Mouse (Mus musculus): ENCODE results near the gene Cdan1. TPM values are rescaled to one million over a fixed set of nuclear protein-coding genes. Genes with fewer than 3 reads are reported as not detected.
"Not testable (repeated sequence)": the region's sequence is repeated elsewhere in the genome, so short reads cannot be mapped to it uniquely, and the experiment has no call there.

Cdan1 gene
- polyA plus RNA-seq, 1 experiment from 2014 or later = 8.1 TPM

DNA sequence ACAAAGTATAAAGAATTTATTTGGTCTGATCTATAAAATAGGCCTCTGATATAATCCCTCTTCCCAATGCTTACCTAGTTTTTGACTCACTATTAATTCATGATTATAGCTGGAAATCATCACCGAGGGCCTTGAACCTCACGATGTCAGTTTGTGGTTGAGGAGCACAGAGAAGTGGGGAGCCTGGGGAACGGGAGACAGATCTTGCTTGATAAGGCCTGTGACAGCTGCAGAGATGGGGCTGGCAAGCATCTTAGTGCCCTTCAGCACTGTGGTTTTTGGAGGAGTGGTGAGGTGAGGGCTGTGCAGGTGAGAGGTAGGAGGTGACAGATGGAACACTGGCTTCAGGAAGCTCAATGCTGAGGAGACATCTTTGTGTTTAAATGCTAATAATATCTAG lies 139.8 kb downstream of the Cdan1 start:
- no peaks in the 10 kb centered on the region for H3K4me1 ChIP-seq (ENCODE audit: control insufficient read depth, insufficient read depth, low read length)
- ATAC-seq (ENCODE audit: insufficient number of reproducible peaks, low FRiP score, low TSS enrichment, low read depth) = no peak
- H3K27me3 ChIP-seq (ENCODE audit: control insufficient read depth, insufficient read depth, low read length) = no peaks in the 10 kb centered on the region
- no peak overlapping the region for H3K4me2 ChIP-seq (ENCODE audit: low read depth, severe bottlenecking)
- 88% methylated on average over 3 of the region's 3 CpGs for WGBS
- H3K27ac ChIP-seq (replicated peaks; ENCODE audit: low read depth, low read length) = no peak overlapping the region
- no peaks in the 10 kb centered on the region for H3K9me3 ChIP-seq (ENCODE audit: control insufficient read depth, low read length)
- DNase-seq (ENCODE audit: low spot score) = no peak
- H3K9ac ChIP-seq (ENCODE audit: low read length) = no peak overlapping the region
- H3K36me3 ChIP-seq (ENCODE audit: control insufficient read depth, insufficient read depth, low read length) = peaks cover 8% of the 10 kb centered on the region; the same call in 1 of the 2 replicates
- H3K4me3 ChIP-seq (ENCODE audit: low read depth, low read length) = no peak overlapping the region

- Histone ChIP-seq H3K4me3 (ENCODE audit: low read depth, low read length) (no peak overlapping the region), H3K27me3 (ENCODE audit: control insufficient read depth, insufficient read depth, low read length) (no peaks in the 10 kb centered on the region), H3K36me3 (ENCODE audit: control insufficient read depth, insufficient read depth, low read length) (no peaks in the 10 kb centered on the region), H3K4me2 (ENCODE audit: low read depth, severe bottlenecking) (no peak overlapping the region), H3K4me1 (ENCODE audit: control insufficient read depth, insufficient read depth, low read length) (no peaks in the 10 kb centered on the region), H3K9ac (ENCODE audit: low read length) (no peak overlapping the region), H3K27ac (replicated peaks; ENCODE audit: low read depth, low read length) (no peak overlapping the region), H3K9me3 (ENCODE audit: control insufficient read depth, low read length) (no peaks in the 10 kb centered on the region)
- ATAC-seq (ENCODE audit: insufficient number of reproducible peaks, low FRiP score, low TSS enrichment, low read depth) = no peak
- DNase-seq (ENCODE audit: low spot score) = no peak
Observed at GRCm38 (mm10) chr2:120707041-120707440, 142.9 kb downstream of the Cdan1 start.

DNA sequence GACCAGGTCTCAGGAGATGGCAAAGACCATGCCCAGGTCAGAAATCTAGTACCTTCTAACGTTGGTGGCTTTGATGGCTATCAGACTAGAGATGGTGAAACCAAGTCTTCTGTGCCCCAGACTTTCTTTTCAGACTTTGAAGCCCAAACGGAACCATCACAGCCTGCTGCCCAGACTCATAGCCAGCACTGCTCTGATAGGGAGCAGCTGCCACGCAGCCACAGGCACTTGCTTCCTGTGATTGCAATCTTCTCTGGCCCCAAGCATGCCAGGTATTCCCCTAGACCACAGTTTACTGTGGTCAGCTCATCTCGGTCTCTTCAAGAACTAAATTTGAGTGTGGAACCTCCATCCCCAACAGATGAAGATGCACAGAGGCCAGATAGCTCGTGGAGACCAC lies 147.3 kb downstream of the Cdan1 start:
- Histone ChIP-seq H3K4me3 (ENCODE audit: low read depth, low read length) (no peak overlapping the region), H3K36me3 (ENCODE audit: control insufficient read depth, insufficient read depth, low read length) (no peaks in the 10 kb centered on the region), H3K4me1 (ENCODE audit: control insufficient read depth, insufficient read depth, low read length) (no peaks in the 10 kb centered on the region), H3K27ac (replicated peaks; ENCODE audit: low read depth, low read length) (no peak overlapping the region), H3K27me3 (ENCODE audit: control insufficient read depth, insufficient read depth, low read length) (no peaks in the 10 kb centered on the region), H3K4me2 (ENCODE audit: low read depth, severe bottlenecking) (no peak overlapping the region), H3K9ac (ENCODE audit: low read length) (no peak overlapping the region), H3K9me3 (ENCODE audit: control insufficient read depth, low read length) (no peaks in the 10 kb centered on the region)
- ATAC-seq (ENCODE audit: insufficient number of reproducible peaks, low FRiP score, low TSS enrichment, low read depth) (no peak), DNase-seq (ENCODE audit: low spot score) (no peak)
- 73% methylated on average over 5 of the region's 5 CpGs for WGBS

DNA sequence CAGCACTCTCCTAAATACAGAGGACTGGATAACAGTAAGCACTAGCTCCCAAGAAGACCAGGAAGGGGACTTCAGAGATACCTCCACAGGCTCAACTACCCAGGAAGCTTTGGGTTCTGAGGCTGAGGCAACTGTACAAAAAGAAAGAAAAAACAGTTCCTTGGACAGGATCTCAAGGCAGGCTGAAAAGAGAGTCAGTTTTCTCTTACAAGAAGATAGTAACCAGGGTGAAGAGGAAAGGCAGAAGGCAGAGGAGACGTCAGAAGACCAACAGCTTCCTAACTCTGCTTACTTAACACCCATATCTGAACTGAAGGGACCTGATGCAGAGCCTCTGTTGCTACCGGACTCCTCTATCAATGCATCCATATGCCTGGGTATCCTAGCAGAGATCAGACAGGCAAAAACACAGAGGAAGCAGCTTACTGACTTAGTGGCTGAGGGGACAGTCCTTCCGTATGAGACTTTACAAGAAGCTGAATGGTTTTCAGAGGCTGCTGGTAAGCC lies 149.5 kb downstream of the Cdan1 start:
- no peaks in the 10 kb centered on the region for H3K9me3 ChIP-seq (ENCODE audit: control insufficient read depth, low read length)
- ATAC-seq (ENCODE audit: insufficient number of reproducible peaks, low FRiP score, low TSS enrichment, low read depth) (no peak), DNase-seq (ENCODE audit: low spot score) (no peak)
- WGBS = 83% methylated on average over 3 of the region's 3 CpGs
- no peaks in the 10 kb centered on the region for H3K4me1 ChIP-seq (ENCODE audit: control insufficient read depth, insufficient read depth, low read length)
- H3K4me2 ChIP-seq (ENCODE audit: low read depth, severe bottlenecking) = no peak overlapping the region
- no peak overlapping the region for H3K27ac ChIP-seq (replicated peaks; ENCODE audit: low read depth, low read length)
- H3K9ac ChIP-seq (ENCODE audit: low read length) = no peak overlapping the region
- H3K4me3 ChIP-seq (ENCODE audit: low read depth, low read length) = no peak overlapping the region
- H3K27me3 ChIP-seq (ENCODE audit: control insufficient read depth, insufficient read depth, low read length) = no peaks in the 10 kb centered on the region
- H3K36me3 ChIP-seq (ENCODE audit: control insufficient read depth, insufficient read depth, low read length) = no peaks in the 10 kb centered on the region

- Histone ChIP-seq H3K9me3 (ENCODE audit: control insufficient read depth, low read length) (no peaks in the 10 kb centered on the region), H3K27ac (replicated peaks; ENCODE audit: low read depth, low read length) (no peak overlapping the region), H3K27me3 (ENCODE audit: control insufficient read depth, insufficient read depth, low read length) (no peaks in the 10 kb centered on the region), H3K9ac (ENCODE audit: low read length) (no peak overlapping the region), H3K4me3 (ENCODE audit: low read depth, low read length) (no peak overlapping the region), H3K36me3 (ENCODE audit: control insufficient read depth, insufficient read depth, low read length) (peaks cover 2% of the 10 kb centered on the region; the same call in 1 of the 2 replicates), H3K4me1 (ENCODE audit: control insufficient read depth, insufficient read depth, low read length) (no peaks in the 10 kb centered on the region), H3K4me2 (ENCODE audit: low read depth, severe bottlenecking) (no peak overlapping the region)
- WGBS = 77% methylated on average over 5 of the region's 5 CpGs
- DNase-seq (ENCODE audit: low spot score) (no peak), ATAC-seq (ENCODE audit: insufficient number of reproducible peaks, low FRiP score, low TSS enrichment, low read depth) (no peak)
Observed at GRCm38 (mm10) chr2:120697767-120698166, 152.2 kb downstream of the Cdan1 start.

GRCm38 (mm10) chr2:120681151-120681550 lies 168.8 kb downstream of the Cdan1 start:
- not testable (repeated sequence) for H3K27me3 ChIP-seq (ENCODE audit: control insufficient read depth, insufficient read depth, low read length); H3K4me1 ChIP-seq (ENCODE audit: control insufficient read depth, insufficient read depth, low read length); H3K9me3 ChIP-seq (ENCODE audit: control insufficient read depth, low read length); H3K4me3 ChIP-seq (ENCODE audit: low read depth, low read length); H3K36me3 ChIP-seq (ENCODE audit: control insufficient read depth, insufficient read depth, low read length); H3K4me2 ChIP-seq (ENCODE audit: low read depth, severe bottlenecking); ATAC-seq (ENCODE audit: insufficient number of reproducible peaks, low FRiP score, low TSS enrichment, low read depth); H3K9ac ChIP-seq (ENCODE audit: low read length); H3K27ac ChIP-seq (replicated peaks; ENCODE audit: low read depth, low read length); DNase-seq (ENCODE audit: low spot score)
- 93% methylated on average over 7 of the region's 7 CpGs for WGBS

DNA sequence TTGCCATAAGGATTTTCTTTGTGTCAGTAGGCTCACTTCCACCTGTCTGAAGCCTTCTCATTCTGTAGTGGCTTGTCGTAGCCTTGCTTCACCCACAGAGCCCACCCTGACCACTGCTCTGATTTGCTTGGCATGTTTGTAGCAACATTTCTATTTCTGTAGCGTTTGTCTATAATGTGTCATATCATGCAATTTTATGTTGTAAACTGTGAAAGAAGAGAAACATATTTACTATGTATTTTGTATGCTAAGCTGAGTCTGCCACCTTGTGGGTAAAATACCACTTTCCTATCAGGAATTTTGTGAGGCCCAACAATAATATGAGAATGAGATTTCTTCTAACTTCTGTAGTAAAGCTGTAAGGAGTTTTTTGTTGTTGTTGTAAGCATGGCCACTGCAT lies 179.7 kb downstream of the Cdan1 start:
- no peak overlapping the region for H3K9ac ChIP-seq (ENCODE audit: low read length)
- DNase-seq (ENCODE audit: low spot score) (no peak), ATAC-seq (ENCODE audit: insufficient number of reproducible peaks, low FRiP score, low TSS enrichment, low read depth) (no peak)
- no peaks in the 10 kb centered on the region for H3K4me1 ChIP-seq (ENCODE audit: control insufficient read depth, insufficient read depth, low read length)
- 92% methylated on average over 2 of the region's 2 CpGs for WGBS
- no peak overlapping the region for H3K4me2 ChIP-seq (ENCODE audit: low read depth, severe bottlenecking)
- no peaks in the 10 kb centered on the region for H3K27me3 ChIP-seq (ENCODE audit: control insufficient read depth, insufficient read depth, low read length)
- H3K4me3 ChIP-seq (ENCODE audit: low read depth, low read length) = no peak overlapping the region
- H3K27ac ChIP-seq (replicated peaks; ENCODE audit: low read depth, low read length) = no peak overlapping the region
- H3K9me3 ChIP-seq (ENCODE audit: control insufficient read depth, low read length) = no peaks in the 10 kb centered on the region
- no peaks in the 10 kb centered on the region for H3K36me3 ChIP-seq (ENCODE audit: control insufficient read depth, insufficient read depth, low read length)

GRCm38 (mm10) chr2:120667446-120667845 lies 182.5 kb downstream of the Cdan1 start:
- ATAC-seq (ENCODE audit: insufficient number of reproducible peaks, low FRiP score, low TSS enrichment, low read depth) (no peak), DNase-seq (ENCODE audit: low spot score) (no peak)
- no peak overlapping the region for H3K27ac ChIP-seq (replicated peaks; ENCODE audit: low read depth, low read length)
- no peak overlapping the region for H3K4me2 ChIP-seq (ENCODE audit: low read depth, severe bottlenecking)
- whole genome bisulfite sequencing = 87% methylated on average over 2 of the region's 2 CpGs
- no peaks in the 10 kb centered on the region for H3K36me3 ChIP-seq (ENCODE audit: control insufficient read depth, insufficient read depth, low read length)
- H3K4me3 ChIP-seq (ENCODE audit: low read depth, low read length) = no peak overlapping the region
- H3K4me1 ChIP-seq (ENCODE audit: control insufficient read depth, insufficient read depth, low read length) = no peaks in the 10 kb centered on the region
- no peaks in the 10 kb centered on the region for H3K9me3 ChIP-seq (ENCODE audit: control insufficient read depth, low read length)
- H3K9ac ChIP-seq (ENCODE audit: low read length) = no peak overlapping the region
- H3K27me3 ChIP-seq (ENCODE audit: control insufficient read depth, insufficient read depth, low read length) = no peaks in the 10 kb centered on the region

Measured in limb, embryonic 11.5 days (tissue).